Mouse (Mus musculus) megakaryocyte, adult 5-6 weeks (primary cell): ENCODE results near the gene Krt88. TPM values are rescaled to one million over a fixed set of nuclear protein-coding genes. Genes with fewer than 3 reads are reported as not detected.

Experiments
- ATAC-seq: 2 replicates; pipeline ENCODE4 v1.8.0; 2016; ENCODE audit warnings: mild to moderate bottlenecking, inconsistent platforms; ENCODE audit not compliant: poor library complexity, severe bottlenecking
- total RNA-seq, 2 experiments: library from RNA; stranded (forward) in 1 of 2; stranded (reverse) in 1 of 2; fragments of 153-499, 151-499 nt in 1 of 2; fragments of 221-1000, 200-1000 nt in 1 of 2; gene quantifications; 2 replicates each; pipeline versions ENCODE4 v1.2.3 to v1.2.4; 2015 to 2017

Krt88 gene
- total RNA-seq, 2 experiments from 2014 or later: not detected

- ATAC-seq: no peak
Measured at GRCm38 (mm10) chr15:101472952-101473528, 25.5 kb downstream of the Krt88 start, which contains the start of gene Krt86. Krt86 (plus strand) TSS chr15:101473478.

DNA sequence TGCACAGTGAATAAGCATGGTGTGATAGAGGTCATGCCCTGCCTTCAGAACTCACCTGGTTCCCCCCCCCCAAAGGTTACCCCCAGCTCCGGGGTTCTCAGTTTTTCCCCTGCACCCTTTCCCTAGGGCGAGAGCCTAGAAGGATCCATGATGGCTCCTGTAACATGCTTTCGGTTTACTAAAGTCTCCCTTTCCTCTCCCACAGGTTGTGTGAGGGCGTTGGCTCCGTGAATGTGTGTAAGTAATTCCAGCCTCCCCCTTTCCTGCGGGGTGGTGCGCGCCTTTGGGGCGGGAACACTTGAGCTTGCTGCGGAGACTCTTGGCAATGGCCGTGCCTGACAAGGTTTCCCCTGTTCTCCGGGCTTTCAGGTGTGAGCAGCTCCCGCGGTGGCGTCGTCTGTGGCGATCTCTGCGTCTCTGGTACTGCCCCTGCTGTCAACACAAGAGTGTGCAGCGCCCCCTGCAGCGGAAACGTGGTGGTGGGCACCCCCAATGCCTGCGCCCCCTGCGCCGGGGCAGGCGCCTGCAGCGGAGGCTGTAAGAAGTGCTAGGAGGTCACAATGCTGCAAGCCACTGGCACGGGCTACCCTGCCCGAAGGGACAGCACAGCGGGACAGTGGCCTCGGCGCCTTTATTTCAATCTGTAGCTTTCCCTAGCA is 31.6 kb downstream of the Krt88 start:
- ATAC-seq: peak; percentile 62

GRCm38 (mm10) chr15:101479666-101480060 is 32.1 kb downstream of the Krt88 start:
- no peak for ATAC-seq

GRCm38 (mm10) chr15:101482056-101482455 is 34.5 kb downstream of the Krt88 start:
- no peak for ATAC-seq

DNA sequence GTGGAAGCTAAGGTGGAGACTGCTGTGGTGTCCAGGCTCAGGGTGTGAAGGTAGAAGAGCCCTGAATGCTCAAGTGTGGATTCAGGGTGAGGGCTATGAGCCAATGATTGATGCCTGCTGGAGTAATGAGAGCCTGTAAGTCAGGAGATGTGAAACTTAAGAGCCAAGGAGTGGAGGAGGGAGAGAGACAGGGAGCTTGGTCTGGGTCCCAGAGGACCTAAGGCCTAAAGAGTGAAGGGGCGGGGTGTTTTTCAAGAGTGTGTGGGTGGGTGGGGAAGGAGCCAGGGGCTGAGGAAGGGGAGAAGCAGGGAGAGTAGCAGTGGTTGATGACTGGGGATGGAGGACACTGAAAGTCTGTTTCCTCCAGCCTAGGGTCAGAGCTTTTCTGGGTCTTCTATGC is 36.1 kb downstream of the Krt88 start:
- no peak for ATAC-seq

GRCm38 (mm10) chr15:101484939-101485338 is 37.4 kb downstream of the Krt88 start:
- ATAC-seq: peak; percentile 49

- 0 out of 2 replicates have a peak, but pooled peaks have one; percentile 19 for ATAC-seq
Measured at GRCm38 (mm10) chr15:101485911-101486635, 38.5 kb downstream of the Krt88 start.

DNA sequence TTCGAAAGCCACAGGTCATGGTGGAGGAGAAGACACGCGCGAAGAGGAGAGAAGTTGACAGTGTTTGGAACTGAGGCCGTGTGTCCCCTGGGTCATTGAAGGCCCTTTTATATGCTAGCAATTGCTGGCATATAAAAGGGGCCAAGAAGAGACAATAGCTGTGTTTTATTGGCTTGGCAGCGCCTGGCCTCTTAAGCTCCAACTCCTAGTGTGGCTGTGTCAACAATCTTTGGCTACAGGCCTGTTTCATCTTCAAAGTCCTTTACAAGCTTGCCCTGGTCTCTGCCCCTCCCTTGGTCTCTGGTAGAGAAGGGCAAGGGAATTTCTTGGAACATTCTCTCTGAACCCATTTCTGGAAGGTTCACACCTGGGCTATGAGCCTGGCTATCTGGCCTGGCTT is 43.9 kb downstream of the Krt88 start, which contains the start of gene Krt83:
Gene Krt83, minus strand, starts transcription at position 82 of the 400 bp plus-strand sequence.
- no peak for ATAC-seq

- ATAC-seq: no peak
Measured at GRCm38 (mm10) chr15:101492718-101493117, 45.2 kb downstream of the Krt88 start.

DNA sequence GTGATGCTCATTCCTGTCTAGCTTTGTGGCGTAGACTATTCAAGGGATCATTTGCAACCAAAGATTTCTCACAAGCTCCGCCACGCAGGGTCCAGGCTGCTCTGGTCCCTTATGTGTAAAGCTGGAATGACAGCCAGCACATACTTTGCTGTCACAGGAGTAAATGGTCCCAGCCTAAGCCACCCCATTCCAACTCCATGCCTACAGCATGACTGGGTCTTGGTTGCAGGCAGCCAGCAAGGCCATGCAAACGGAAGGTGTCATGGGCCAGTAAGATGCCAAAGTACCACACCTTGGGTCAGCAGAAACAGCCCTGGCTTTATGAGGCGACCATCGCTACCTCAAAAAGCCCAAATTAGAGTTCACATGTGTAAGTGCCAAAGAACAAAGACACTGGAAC is 46.2 kb downstream of the Krt88 start:
- ATAC-seq: no peak

- no peak for ATAC-seq
Measured at GRCm38 (mm10) chr15:101494203-101494602, 46.7 kb downstream of the Krt88 start.

- no peak for ATAC-seq
Measured at GRCm38 (mm10) chr15:101495266-101495665, 47.7 kb downstream of the Krt88 start.

- peak; percentile 58 for ATAC-seq
Measured at GRCm38 (mm10) chr15:101497181-101497580, 49.6 kb downstream of the Krt88 start.

Other genes starting within 250 kb of the Krt88 start
- gene Grasp, start 223.6 kb upstream of the Krt88 start, total RNA-seq (2015): 0.16 and 0.30 TPM in 2 replicates
- 0.29 and 0.85 TPM in 2 replicates for gene Grasp, start 223.6 kb upstream of the Krt88 start, total RNA-seq (2017)
- gene Nr4a1, start 193.5 kb upstream of the Krt88 start, total RNA-seq (2015): 42.1 and 45.0 TPM in 2 replicates
- 37.0 TPM in 2 replicates for gene Nr4a1, start 193.5 kb upstream of the Krt88 start, total RNA-seq (2017)
- 8.2 and 12.1 TPM in 2 replicates for gene Atg101, start 163.5 kb upstream of the Krt88 start, total RNA-seq (2015)
- gene Atg101, start 163.5 kb upstream of the Krt88 start, total RNA-seq (2017): 53.3 and 58.0 TPM in 2 replicates
- gene 6030408B16Rik, start 154.5 kb upstream of the Krt88 start, total RNA-seq (2015): not detected in 2 replicates
- not detected in 2 replicates for gene 6030408B16Rik, start 154.5 kb upstream of the Krt88 start, total RNA-seq (2017)
- gene Krt80, start 77.6 kb upstream of the Krt88 start, total RNA-seq (2015): 44.3 and 45.8 TPM in 2 replicates
- 31.7 and 37.8 TPM in 2 replicates for gene Krt80, start 77.6 kb upstream of the Krt88 start, total RNA-seq (2017)
- 0.85 and 1.1 TPM in 2 replicates for gene Krt7, start 36.7 kb upstream of the Krt88 start, total RNA-seq (2015)
- gene Krt7, start 36.7 kb upstream of the Krt88 start, total RNA-seq (2017): 1.5 and 2.8 TPM in 2 replicates
- not detected in 2 replicates for gene Krt87, start 8.9 kb upstream of the Krt88 start, total RNA-seq (2015)
- not detected in 2 replicates for gene Krt87, start 8.9 kb upstream of the Krt88 start, total RNA-seq (2017)
- gene Krt81, start 16.0 kb downstream of the Krt88 start, total RNA-seq (2015): 0.18 TPM in 1 of 2 replicates, not detected in the other
- not detected in 2 replicates for gene Krt81, start 16.0 kb downstream of the Krt88 start, total RNA-seq (2017)
- 0.33 and 1.4 TPM in 2 replicates for gene Krt86, start 25.7 kb downstream of the Krt88 start, total RNA-seq (2015)
- gene Krt86, start 25.7 kb downstream of the Krt88 start, total RNA-seq (2017): 0.59 and 0.81 TPM in 2 replicates
- 1.5 and 2.5 TPM in 2 replicates for gene Krt83, start 43.8 kb downstream of the Krt88 start, total RNA-seq (2015)
- gene Krt83, start 43.8 kb downstream of the Krt88 start, total RNA-seq (2017): 0.73 and 1.1 TPM in 2 replicates
- not detected in 2 replicates for gene Gm49425, start 69.5 kb downstream of the Krt88 start, total RNA-seq (2015)
- not detected in 2 replicates for gene Gm49425, start 69.5 kb downstream of the Krt88 start, total RNA-seq (2017)
- not detected in 2 replicates for gene Krt84, start 85.1 kb downstream of the Krt88 start, total RNA-seq (2015)
- gene Krt84, start 85.1 kb downstream of the Krt88 start, total RNA-seq (2017): not detected in 2 replicates
- not detected in 2 replicates for gene Krt82, start 102.9 kb downstream of the Krt88 start, total RNA-seq (2015)
- not detected in 2 replicates for gene Krt82, start 102.9 kb downstream of the Krt88 start, total RNA-seq (2017)
- gene Krt90, start 115.2 kb downstream of the Krt88 start, total RNA-seq (2015): not detected in 2 replicates
- not detected in 2 replicates for gene Krt90, start 115.2 kb downstream of the Krt88 start, total RNA-seq (2017)
- gene Krt75, start 126.2 kb downstream of the Krt88 start, total RNA-seq (2015): not detected in 2 replicates
- gene Krt75, start 126.2 kb downstream of the Krt88 start, total RNA-seq (2017): not detected in 2 replicates
- gene Gm5414, start 180.4 kb downstream of the Krt88 start, total RNA-seq (2015): not detected in 2 replicates
- gene Gm5414, start 180.4 kb downstream of the Krt88 start, total RNA-seq (2017): not detected in 2 replicates
- gene Gm5478, start 199.6 kb downstream of the Krt88 start, total RNA-seq (2015): not detected in 2 replicates
- gene Gm5478, start 199.6 kb downstream of the Krt88 start, total RNA-seq (2017): not detected in 2 replicates
- not detected in 2 replicates for gene Krt6b, start 232.5 kb downstream of the Krt88 start, total RNA-seq (2015)
- not detected in 2 replicates for gene Krt6b, start 232.5 kb downstream of the Krt88 start, total RNA-seq (2017)
- not detected in 2 replicates for gene Krt6a, start 246.6 kb downstream of the Krt88 start, total RNA-seq (2015)
- gene Krt6a, start 246.6 kb downstream of the Krt88 start, total RNA-seq (2017): not detected in 2 replicates